In genomic region chr2:132233985-132234765, GRCm38 (mm10) we compare ENCODE assay signal across 27 mouse cellular contexts. TPM values are rescaled to one million over a fixed set of nuclear protein-coding genes. Genes with fewer than 3 reads are reported as not detected.
DNase-seq lines count a peak whose midpoint lies in the region; ATAC-seq and TF ChIP-seq lines count a peak whose summit lies in the region.
"Had no signal": no experiment of that assay in that cellular context is flagged by ENCODE, and none has a peak within 500 bp of the region (broad histone marks: within the 10 kb centered on the region; RNA-seq: fewer than 3 reads in every experiment).

No protein-coding gene starts in this region.

- H3K4me2 ChIP-seq in kidney, embryonic 16.5 days (replicated peaks; ENCODE audit: low read depth, low read length): no peak overlapping the region
- no peak overlapping the region for H3K4me2 ChIP-seq in midbrain, embryonic 14.5 days (ENCODE audit: low read length)
- H3K4me2 ChIP-seq: heart, embryonic 12.5 days; hindbrain, embryonic 15.5 days; limb, embryonic 12.5 days; liver, embryonic 15.5 days; lung, embryonic 15.5 days; midbrain, embryonic 11.5 days had no signal

- no peaks in the 10 kb centered on the region for H3K9me3 ChIP-seq in kidney, embryonic 16.5 days (ENCODE audit: low read length)
- H3K9me3 ChIP-seq in midbrain, embryonic 14.5 days (ENCODE audit: control insufficient read depth, low read length): no peaks in the 10 kb centered on the region
- H3K9me3 ChIP-seq: heart, embryonic 12.5 days; hindbrain, embryonic 15.5 days; limb, embryonic 12.5 days; liver, embryonic 15.5 days; lung, embryonic 15.5 days had no signal

- no peaks in the 10 kb centered on the region for H3K27me3 ChIP-seq in kidney, adult 2 months (replicated peaks; ENCODE audit: control insufficient read depth, insufficient read depth, low read length)
- no peaks in the 10 kb centered on the region for H3K27me3 ChIP-seq in kidney, embryonic 16.5 days (ENCODE audit: insufficient read depth, low read length)
- H3K27me3 ChIP-seq in small intestine, adult 2 months (ENCODE audit: control insufficient read depth, insufficient read depth, low read length): no peaks in the 10 kb centered on the region
- no peaks in the 10 kb centered on the region for H3K27me3 ChIP-seq in midbrain, embryonic 14.5 days (ENCODE audit: control insufficient read depth, insufficient read depth, low read length)
- H3K27me3 ChIP-seq: heart, embryonic 12.5 days; hindbrain, embryonic 15.5 days; limb, embryonic 12.5 days; liver, embryonic 15.5 days; lung, embryonic 15.5 days had no signal

- no peak for TF ChIP-seq CTCF in kidney, adult 2 months (conservative IDR thresholded peaks at IDR 0.05; ENCODE audit: insufficient read depth, insufficient read length, low read depth, low read length)
- TF ChIP-seq CTCF in small intestine, adult 2 months (IDR thresholded peaks at IDR 0.05; ENCODE audit: extremely low read depth, insufficient read length, insufficient replicate concordance, low read depth, low read length): no peak

- no peak overlapping the region for H3K9ac ChIP-seq in kidney, embryonic 16.5 days (replicated peaks; ENCODE audit: low read length)
- H3K9ac ChIP-seq in midbrain, embryonic 14.5 days (replicated peaks; ENCODE audit: low read length): no peak overlapping the region
- H3K9ac ChIP-seq: heart, embryonic 12.5 days; hindbrain, embryonic 15.5 days; limb, embryonic 12.5 days; liver, embryonic 15.5 days; lung, embryonic 15.5 days had no signal

- H3K27ac ChIP-seq in kidney, adult 2 months (ENCODE audit: insufficient read depth, low read depth, low read length): no peak overlapping the region
- H3K27ac ChIP-seq in kidney, embryonic 16.5 days (ENCODE audit: low read length): no peak overlapping the region
- H3K27ac ChIP-seq in small intestine, adult 2 months (ENCODE audit: insufficient read depth, low read depth, low read length): peak overlapping the region; percentile 97
- no peak overlapping the region for H3K27ac ChIP-seq in midbrain, embryonic 14.5 days (replicated peaks; ENCODE audit: low read depth, low read length)
- H3K27ac ChIP-seq: heart, adult 2 months; hindbrain, embryonic 15.5 days; left cerebral cortex, adult 2 months; limb, embryonic 12.5 days; liver, embryonic 15.5 days; lung, embryonic 15.5 days; stomach, postnatal 0 days had no signal

- TF ChIP-seq POLR2A in kidney, adult 2 months (IDR thresholded peaks at IDR 0.05; ENCODE audit: low read depth, low read length): no peak
- TF ChIP-seq POLR2A in small intestine, adult 2 months (IDR thresholded peaks at IDR 0.05; ENCODE audit: low read depth, low read length): no peak

- peak; percentile 51; the same call in 1 of the 2 replicates for ATAC-seq in kidney, embryonic 16.5 days (ENCODE audit: low FRiP score, low TSS enrichment)
- no peak for ATAC-seq in midbrain, embryonic 14.5 days (ENCODE audit: low FRiP score, low TSS enrichment)
- ATAC-seq: forebrain, embryonic 16.5 days; inflammation-experienced regulatory T-cells, adult 6 months had no signal

- no peak overlapping the region for H3K4me3 ChIP-seq in kidney, adult 2 months (ENCODE audit: insufficient read depth, low read depth, low read length)
- no peak overlapping the region for H3K4me3 ChIP-seq in kidney, embryonic 16.5 days (ENCODE audit: low read length)
- H3K4me3 ChIP-seq in small intestine, adult 2 months (ENCODE audit: low read depth, low read length): no peak overlapping the region
- H3K4me3 ChIP-seq in midbrain, embryonic 14.5 days (replicated peaks; ENCODE audit: low read depth, low read length): no peak overlapping the region
- H3K4me3 ChIP-seq: erythroblast, embryonic 14.5 days; heart, adult 2 months; heart, embryonic 12.5 days; hindbrain, embryonic 15.5 days; left cerebral cortex, adult 2 months; limb, embryonic 12.5 days; liver, embryonic 15.5 days; lung, embryonic 15.5 days had no signal

- DNase-seq in kidney, adult 2 months: peak; percentile 75
- DNase-seq in kidney, adult 18-20 months: no peak
- DNase-seq in retina, postnatal 1 day: peak; percentile 23
- no peak for DNase-seq in retina, embryonic 14.5 days (ENCODE audit: low spot score)
- DNase-seq in midbrain, embryonic 14.5 days: no peak
- DNase-seq in embryo, embryonic 10 days (ENCODE audit: low spot score): no peak
- DNase-seq: adrenal gland, postnatal 25 days; cerebellum, adult 18-20 months; cerebellum, postnatal 10 days; heart, adult 2 months; right cerebral cortex, postnatal 25 days; spleen, adult 18-20 months; thymus, adult 18-20 months; thymus, postnatal 25 days had no signal

- H3K36me3 ChIP-seq in kidney, adult 2 months (ENCODE audit: control insufficient read depth, insufficient read depth, low read length): no peaks in the 10 kb centered on the region
- no peaks in the 10 kb centered on the region for H3K36me3 ChIP-seq in kidney, embryonic 16.5 days (ENCODE audit: insufficient read depth, low read length)
- no peaks in the 10 kb centered on the region for H3K36me3 ChIP-seq in small intestine, adult 2 months (ENCODE audit: control insufficient read depth, insufficient read depth, low read length)
- H3K36me3 ChIP-seq in midbrain, embryonic 14.5 days (ENCODE audit: control insufficient read depth, insufficient read depth, low read length): no peaks in the 10 kb centered on the region
- H3K36me3 ChIP-seq: heart, embryonic 12.5 days; hindbrain, embryonic 15.5 days; limb, embryonic 12.5 days; lung, embryonic 15.5 days had no signal

- peaks cover 12% of the 10 kb centered on the region; the same call in 1 of the 2 replicates for H3K4me1 ChIP-seq in kidney, adult 2 months (ENCODE audit: control insufficient read depth, insufficient read depth, low read length)
- H3K4me1 ChIP-seq in kidney, embryonic 16.5 days (ENCODE audit: insufficient read depth, low read length): peaks cover 14% of the 10 kb centered on the region; the same call in 1 of the 2 replicates
- peaks cover 48% of the 10 kb centered on the region; the same call in 1 of the 2 replicates for H3K4me1 ChIP-seq in small intestine, adult 2 months (ENCODE audit: control insufficient read depth, insufficient read depth, insufficient read length, low read length)
- no peaks in the 10 kb centered on the region for H3K4me1 ChIP-seq in midbrain, embryonic 14.5 days (ENCODE audit: control insufficient read depth, insufficient read depth, low read length)
- H3K4me1 ChIP-seq: heart, embryonic 12.5 days; hindbrain, embryonic 15.5 days; limb, embryonic 12.5 days; liver, embryonic 15.5 days; lung, embryonic 15.5 days had no signal

- WGBS in kidney, adult 2 months: 31% methylated on average over 16 of the region's 16 CpGs
- 44% methylated on average over 16 of the region's 16 CpGs for whole genome bisulfite sequencing in kidney, embryonic 16.5 days
- 19% methylated on average over 16 of the region's 16 CpGs for WGBS in small intestine, adult 2 months
- 84% methylated on average over 16 of the region's 16 CpGs for WGBS in midbrain, embryonic 14.5 days

RNA-seq across cellular contexts. Expression of gene Tmem230, which starts 13.4 kb away (rescaled TPM):
- polyA plus RNA-seq in kidney, adult 2 months (2012; rRNA removed): 42.7 and 57.5 TPM in 2 replicates
- 49.8 and 50.1 TPM in 2 replicates for polyA plus RNA-seq in kidney, embryonic 16.5 days (2015; fragmentation: Nextera tagmentation; extraction: Ambion mirVana)
- polyA plus RNA-seq in small intestine, adult 2 months (2012; rRNA removed): 112 and 227 TPM in 2 replicates
- 43.8 and 51.3 TPM in 2 replicates for polyA plus RNA-seq in midbrain, embryonic 14.5 days (2014; fragmentation: Nextera tagmentation; extraction: Ambion mirVana)

RNA-seq across cellular contexts. Expression of gene Pcna, which starts 18.9 kb away (rescaled TPM):
- polyA plus RNA-seq in kidney, adult 2 months (2012; rRNA removed): 35.9 and 38.2 TPM in 2 replicates
- 248 and 265 TPM in 2 replicates for polyA plus RNA-seq in kidney, embryonic 16.5 days (2015; fragmentation: Nextera tagmentation; extraction: Ambion mirVana)
- polyA plus RNA-seq in small intestine, adult 2 months (2012; rRNA removed): 32.6 and 54.9 TPM in 2 replicates
- polyA plus RNA-seq in midbrain, embryonic 14.5 days (2014; fragmentation: Nextera tagmentation; extraction: Ambion mirVana): 116 and 129 TPM in 2 replicates

RNA-seq across cellular contexts. Expression of gene Cds2, which starts 28.8 kb away (rescaled TPM):
- 47.3 and 48.1 TPM in 2 replicates for polyA plus RNA-seq in kidney, adult 2 months (2012; rRNA removed)
- 26.6 and 28.1 TPM in 2 replicates for polyA plus RNA-seq in kidney, embryonic 16.5 days (2015; fragmentation: Nextera tagmentation; extraction: Ambion mirVana)
- 9.6 and 21.2 TPM in 2 replicates for polyA plus RNA-seq in small intestine, adult 2 months (2012; rRNA removed)
- polyA plus RNA-seq in midbrain, embryonic 14.5 days (2014; fragmentation: Nextera tagmentation; extraction: Ambion mirVana): 44.7 and 65.1 TPM in 2 replicates

Comparison
In these comparisons a context has a peak if more than half of its experiments do, and no peak if none do; other contexts are left out.
1. DNase-seq: peak in kidney, adult 2 months (single experiment) and retina, postnatal 1 day (single experiment); none in kidney, adult 18-20 months (single experiment), retina, embryonic 14.5 days (single experiment), midbrain, embryonic 14.5 days (single experiment) and embryo, embryonic 10 days (single experiment).